Mouse (Mus musculus) adrenal gland, postnatal 4 days (tissue): ENCODE data around the gene Nrap. TPM values are rescaled to one million over a fixed set of nuclear protein-coding genes. Genes with fewer than 3 reads are reported as not detected.
A peak's percentile ranks its signal among the peaks of the same experiment; 100 is the strongest.

Source experiments
- DNase-seq, 2 experiments: peaks; one replicate each; pipeline ENCODE4 v3.0.0; 2021 to 2022; ENCODE audit warnings: low spot score in 2 of 2, mixed read lengths in 2 of 2
- total RNA-seq, 2 experiments: library from RNA; stranded (reverse); gene quantifications; 2 replicates each; pipeline ENCODE4 v1.2.3; 2021

Nrap gene
- total RNA-seq, 2 experiments from 2014 or later: 3.7 to 12.2 TPM

GRCm38 (mm10) chr19:56397663-56398527 lies 8.1 kb upstream of the Nrap start:
- no peak for DNase-seq

GRCm38 (mm10) chr19:56396669-56397621 lies 7.1 kb upstream of the Nrap start, which contains the start of gene Casp7:
Gene Casp7 (plus strand): TSS chr19:56397129.
- peak; percentile 43 to 53 for DNase-seq

- DNase-seq: no peak
These were observed 6.4 kb upstream of the Nrap start for GRCm38 (mm10) chr19:56396227-56396626.

- DNase-seq: no peak
These were observed 5.5 kb upstream of the Nrap start for GRCm38 (mm10) chr19:56395183-56395935.

- DNase-seq: no peak
These were observed 3.6 kb upstream of the Nrap start for GRCm38 (mm10) chr19:56393311-56393866.

GRCm38 (mm10) chr19:56391307-56392046 lies 1.6 kb upstream of the Nrap start:
- DNase-seq: no peak

GRCm38 (mm10) chr19:56389176-56389575 lies 661 bp downstream of the Nrap start:
- DNase-seq: no peak

- DNase-seq: no peak
These were observed 2.0 kb downstream of the Nrap start for GRCm38 (mm10) chr19:56387726-56388302.

- DNase-seq: no peak
These were observed 3.7 kb downstream of the Nrap start for GRCm38 (mm10) chr19:56386095-56386494.

GRCm38 (mm10) chr19:56385546-56385945 lies 4.3 kb downstream of the Nrap start:
- DNase-seq: no peak

- no peak for DNase-seq
These were observed 8.4 kb downstream of the Nrap start for GRCm38 (mm10) chr19:56381407-56381806.

GRCm38 (mm10) chr19:56380341-56380740 lies 9.5 kb downstream of the Nrap start:
- no peak for DNase-seq

GRCm38 (mm10) chr19:56378554-56379172 lies 11.2 kb downstream of the Nrap start:
- DNase-seq: no peak

- DNase-seq: no peak
These were observed 11.8 kb downstream of the Nrap start for GRCm38 (mm10) chr19:56378007-56378406.

GRCm38 (mm10) chr19:56374011-56374410 lies 15.8 kb downstream of the Nrap start:
- no peak for DNase-seq

GRCm38 (mm10) chr19:56373246-56373645 lies 16.6 kb downstream of the Nrap start:
- no peak for DNase-seq

GRCm38 (mm10) chr19:56372226-56372625 lies 17.6 kb downstream of the Nrap start:
- no peak for DNase-seq

- DNase-seq: no peak
These were observed 19.3 kb downstream of the Nrap start for GRCm38 (mm10) chr19:56370389-56371150.
